Mouse (Mus musculus) forelimb bud, embryonic 11.5 days (tissue): ENCODE results near the gene Nsf.
"Not testable (repeated sequence)": the region's sequence is repeated elsewhere in the genome, so short reads cannot be mapped to it uniquely, and the experiment has no call there.

Experiments
- DNase-seq: peaks from one replicate; pipeline ENCODE4 v3.0.0-alpha.2; 2012; ENCODE audit warnings: low read depth, low spot score

The Nsf gene

DNA sequence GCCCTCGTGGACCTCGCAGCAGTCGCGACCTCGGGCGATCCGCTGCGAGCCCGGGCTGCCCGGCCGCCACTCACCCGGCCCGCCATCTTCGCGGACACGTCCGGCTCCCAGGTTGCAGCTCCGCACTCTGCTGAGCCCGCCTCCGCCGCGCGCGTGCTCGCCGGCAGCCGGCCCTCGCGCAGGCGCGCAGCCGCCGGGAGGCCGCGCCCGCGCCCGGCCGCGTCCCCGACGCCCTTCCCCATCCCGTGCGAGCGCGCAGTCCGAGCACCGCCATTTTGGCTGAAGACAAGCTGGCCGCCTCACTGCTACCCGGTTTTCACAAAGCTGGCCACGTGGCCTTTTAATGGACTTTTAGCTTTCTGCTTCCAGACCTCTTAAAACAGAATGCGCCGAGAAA, at the start of gene Nsf:
TSS of gene Nsf (minus strand) at position 161 of the 397 bp plus-strand sequence.
- DNase-seq: peak; percentile 83

DNA sequence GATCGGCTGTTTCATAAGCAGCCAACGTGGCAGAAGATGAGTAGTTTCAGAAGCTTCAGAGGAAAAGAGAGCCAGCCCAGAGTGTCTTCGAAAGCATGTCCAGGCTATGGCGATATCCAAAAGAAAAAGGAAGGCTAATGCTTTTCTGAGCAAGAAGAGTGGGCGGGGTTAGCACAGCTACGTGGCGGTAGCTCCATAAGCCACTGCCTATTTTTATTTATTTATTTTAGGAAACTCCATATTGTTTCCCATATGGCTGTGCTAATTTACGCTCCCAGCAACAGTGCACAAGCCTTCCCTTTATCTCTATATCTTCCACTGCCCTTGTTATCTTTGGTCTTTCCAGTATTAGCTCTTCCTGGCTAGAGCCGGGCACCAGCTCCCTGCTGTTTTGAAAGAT, 49.5 kb upstream of the Nsf start:
- DNase-seq: no peak

DNA sequence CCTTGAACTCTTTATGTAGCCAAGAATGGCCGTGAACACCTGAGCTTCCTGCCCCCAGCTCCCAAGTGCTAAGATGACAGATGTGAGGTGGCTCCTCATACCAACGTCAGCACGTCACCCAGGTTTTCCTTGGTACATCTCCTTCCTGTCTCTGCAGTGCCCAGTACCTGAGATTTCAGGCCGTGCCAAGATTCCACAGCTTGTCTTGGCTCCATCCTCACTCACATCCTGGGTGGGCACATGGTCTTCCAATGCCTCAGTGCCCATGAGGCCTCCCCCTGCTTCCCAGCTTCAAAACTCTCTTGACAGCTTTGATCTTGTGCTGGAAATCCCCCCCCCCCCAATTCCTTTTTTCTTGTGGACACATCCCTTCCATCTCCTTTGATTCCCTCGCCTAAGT, 48.3 kb upstream of the Nsf start:
- no peak for DNase-seq

DNA sequence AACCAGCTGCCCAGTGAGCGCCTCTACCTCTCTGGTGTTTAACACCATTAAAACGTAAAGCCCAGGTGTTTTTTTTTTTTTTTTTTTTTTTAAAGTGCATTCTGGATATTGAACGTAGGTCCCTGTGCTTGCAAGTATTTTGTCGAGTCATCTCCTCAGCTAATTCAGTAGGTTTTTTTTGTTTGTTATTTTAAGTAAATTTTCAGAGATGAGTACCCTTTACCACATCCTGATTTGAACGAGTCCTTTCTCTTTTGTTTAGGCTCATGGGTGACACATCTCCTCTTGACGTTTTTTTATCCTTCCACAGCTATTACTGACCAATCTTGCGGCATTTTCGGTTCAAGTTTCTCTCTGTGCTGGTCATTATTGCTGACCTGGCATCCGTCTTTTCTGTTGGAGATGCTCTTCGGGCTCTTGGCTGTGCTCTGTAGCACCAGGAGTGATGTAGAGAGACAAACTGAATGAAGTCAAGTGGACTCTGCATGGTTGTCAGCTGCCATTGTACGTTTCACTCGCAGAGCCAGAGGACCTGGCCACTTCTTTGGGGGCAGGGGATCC, 47.6 kb upstream of the Nsf start:
- no peak for DNase-seq

DNA sequence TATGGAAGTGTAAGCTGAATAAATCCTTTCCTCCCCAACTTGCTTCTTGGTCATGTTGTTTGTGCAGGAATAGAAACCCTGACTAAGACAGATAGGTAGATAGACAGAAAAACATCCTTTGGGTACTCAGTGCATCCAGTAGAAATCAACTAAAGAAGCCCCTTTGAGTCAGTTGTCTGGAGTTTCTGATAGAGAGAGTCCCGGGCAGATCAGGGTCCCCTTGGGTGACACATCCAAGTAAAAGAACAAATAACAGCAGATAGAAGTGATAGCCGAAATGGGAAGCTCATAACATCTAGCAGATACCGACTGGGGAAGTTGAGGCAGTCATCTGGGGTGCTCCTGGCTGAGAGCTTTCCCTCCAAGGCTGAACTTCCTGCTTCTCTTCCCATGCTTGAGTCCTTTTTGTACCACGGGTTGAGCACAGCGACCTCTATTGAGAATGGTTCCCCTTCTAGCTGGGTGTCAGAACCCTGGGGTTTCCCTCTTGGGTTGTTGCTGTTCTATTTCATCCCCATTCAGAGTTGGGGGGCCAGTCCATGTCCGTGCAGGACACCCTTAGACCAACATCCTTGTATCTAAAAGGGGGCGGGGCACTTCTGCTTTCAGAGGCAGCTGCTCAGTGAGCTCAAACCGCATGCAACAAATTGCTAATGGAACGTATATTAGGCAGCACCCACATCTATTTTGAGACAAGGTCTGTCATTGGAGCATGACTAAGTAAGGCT, 47.0 kb upstream of the Nsf start:
- DNase-seq: no peak

DNA sequence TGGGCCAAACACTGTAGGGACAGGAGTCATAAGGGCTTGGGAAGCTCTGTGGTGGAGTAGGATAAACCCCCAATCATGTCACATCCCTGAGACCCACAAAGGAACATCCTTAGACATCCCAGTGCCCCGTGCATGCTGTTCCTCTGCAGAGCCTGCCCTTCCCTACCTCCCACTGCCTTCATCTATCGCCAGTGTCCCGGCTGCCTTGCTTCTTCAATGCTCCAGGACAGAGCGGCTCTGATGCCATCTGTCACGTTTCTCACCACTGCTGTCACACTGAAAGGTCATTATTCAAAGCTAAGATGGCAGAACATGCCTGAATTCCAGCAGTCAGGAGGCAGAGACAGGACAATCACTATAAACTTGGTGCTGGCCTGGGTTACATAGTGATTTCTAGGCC, 44.9 kb upstream of the Nsf start:
- DNase-seq: no peak

DNA sequence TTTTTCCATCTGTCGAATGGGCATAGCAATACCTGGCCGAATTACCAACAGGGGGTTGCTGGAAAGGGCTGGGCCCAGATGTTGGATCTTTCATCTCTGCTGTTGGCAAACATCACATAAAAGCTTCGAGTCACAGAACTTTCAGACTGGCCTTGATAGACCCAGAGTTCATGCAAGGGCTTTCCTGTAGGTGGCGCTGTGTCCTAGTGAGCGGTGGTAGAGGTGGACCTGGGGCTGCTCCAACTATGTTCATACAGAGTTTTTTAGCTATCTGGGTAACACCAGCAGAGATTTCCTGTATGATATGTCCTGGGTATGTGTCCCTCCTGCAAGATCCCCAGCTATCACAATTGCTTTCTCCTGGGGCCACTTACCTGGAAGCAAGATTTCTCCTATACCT, 43.5 kb upstream of the Nsf start:
- DNase-seq: peak; percentile 59

DNA sequence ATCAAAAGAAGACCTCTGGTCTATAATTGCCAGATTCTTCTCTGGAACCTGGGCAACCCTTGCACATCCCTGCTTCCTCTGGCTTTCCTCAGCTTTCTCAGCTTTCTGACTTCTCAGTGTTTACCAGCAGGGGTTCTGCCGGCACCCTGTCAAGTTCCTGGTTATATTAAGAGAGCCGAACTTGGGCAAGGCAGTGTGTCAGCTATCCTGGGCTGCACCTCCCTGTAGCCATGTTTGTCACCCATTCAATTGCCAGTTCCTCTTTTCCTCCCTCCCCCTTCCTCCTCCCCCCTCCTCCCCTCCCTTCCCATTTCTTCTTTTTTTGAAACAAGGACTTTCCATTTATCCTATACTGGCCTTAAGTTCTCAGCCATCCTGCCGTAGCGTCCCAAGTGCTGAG, 38.8 kb upstream of the Nsf start:
- no peak for DNase-seq

DNA sequence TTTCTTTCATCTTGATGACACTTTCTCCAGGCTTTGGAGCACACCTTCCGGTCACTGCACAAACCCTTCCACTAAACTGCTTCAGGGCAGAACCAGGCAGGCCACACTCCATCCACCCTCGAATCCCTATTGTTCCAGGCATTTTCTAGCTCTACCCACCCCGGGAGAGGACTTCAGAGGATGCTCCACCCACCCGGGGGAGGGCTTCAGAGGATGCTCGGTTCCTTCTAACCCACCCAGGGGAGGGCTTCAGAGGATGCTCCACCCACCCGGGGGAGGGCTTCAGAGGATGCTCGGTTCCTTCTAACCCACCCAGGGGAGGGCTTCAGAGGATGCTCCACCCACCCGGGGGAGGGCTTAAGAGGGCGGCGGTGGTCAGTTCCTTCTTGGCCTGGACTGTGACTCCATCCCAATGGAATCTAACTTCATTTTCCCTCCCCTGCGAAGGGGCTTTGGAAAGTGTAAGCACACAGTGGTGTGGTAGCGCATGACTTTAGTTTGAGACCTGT, 36.2 kb upstream of the Nsf start:
- not testable (repeated sequence) for DNase-seq

DNA sequence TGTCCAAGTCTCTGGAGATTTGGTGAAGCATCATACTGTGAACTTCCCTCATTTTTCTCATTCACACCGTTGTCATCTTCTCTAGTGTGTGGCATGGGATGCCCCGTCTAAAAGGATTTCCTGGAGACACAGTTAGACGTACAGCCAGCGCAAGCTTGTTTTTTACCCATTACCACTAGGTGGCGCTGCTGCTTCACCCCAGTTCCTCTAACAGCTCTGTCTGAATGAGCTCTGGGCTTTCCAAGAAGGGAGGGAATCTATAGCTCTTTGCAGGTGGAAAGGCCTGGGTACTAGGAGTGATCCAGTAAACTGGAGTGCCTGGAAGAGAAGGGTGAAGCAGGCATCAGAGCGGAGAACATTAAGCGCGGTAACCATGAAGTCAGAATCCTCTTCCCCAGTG, 33.6 kb upstream of the Nsf start:
- peak; percentile 87 for DNase-seq

DNA sequence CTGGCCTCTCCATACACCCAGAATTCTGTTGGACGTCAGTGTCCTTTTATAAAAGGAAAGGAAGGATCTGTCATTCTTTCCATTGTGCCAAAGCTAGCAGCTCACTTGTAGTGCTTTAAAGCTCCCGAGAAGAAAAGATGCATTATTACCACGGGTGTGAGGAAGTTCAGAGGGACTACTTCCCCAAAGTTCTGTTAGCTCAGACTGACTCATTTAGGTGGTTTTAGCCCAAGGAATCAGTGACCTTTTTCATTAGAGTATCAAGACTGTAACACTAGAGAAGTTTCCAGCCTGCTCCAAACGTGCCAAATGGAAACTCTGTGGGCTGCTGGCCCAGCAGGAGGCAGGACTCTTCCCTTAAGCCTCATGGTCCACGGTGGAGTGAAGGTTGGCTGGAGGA, 30.2 kb upstream of the Nsf start:
- DNase-seq: no peak

DNA sequence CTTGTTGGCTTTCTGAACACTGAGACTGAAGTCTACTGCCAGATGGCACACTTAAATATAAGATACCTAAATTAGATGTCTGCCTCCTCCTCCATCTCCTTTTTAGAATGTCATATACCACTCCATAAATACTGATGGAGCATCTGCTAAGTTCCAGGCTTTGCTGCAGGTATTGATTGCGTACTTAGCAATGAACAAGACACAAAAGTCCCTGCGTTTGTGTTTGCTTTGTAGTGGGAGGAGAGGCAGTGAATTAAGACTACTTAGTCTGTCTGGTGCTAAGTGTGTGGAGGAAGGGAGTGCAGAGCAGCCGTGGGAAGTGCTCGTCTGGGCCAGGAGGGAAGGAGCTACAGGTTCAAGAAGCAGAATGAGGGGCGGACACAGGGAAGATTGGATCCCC, 28.0 kb upstream of the Nsf start:
- DNase-seq: no peak

DNA sequence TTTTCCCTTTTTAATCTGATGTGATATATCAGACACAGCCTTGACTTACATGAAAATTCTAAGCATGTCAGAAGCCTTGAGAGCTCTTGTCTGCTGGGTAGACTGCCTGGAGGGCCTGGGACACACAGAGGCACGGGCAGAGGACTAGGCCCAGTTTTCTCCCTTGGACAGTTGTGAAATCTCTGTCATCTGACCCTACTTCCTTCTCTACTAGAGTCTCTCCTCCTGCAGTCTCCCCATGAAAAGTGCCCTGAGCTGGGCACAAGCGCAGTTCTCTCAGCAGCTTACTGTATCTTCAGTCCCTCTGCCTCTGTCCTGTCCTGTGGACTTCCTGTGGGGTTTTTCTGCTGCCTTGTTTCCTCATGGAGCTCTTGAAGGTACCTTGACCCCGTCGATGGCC, 25.5 kb upstream of the Nsf start:
- no peak for DNase-seq

DNA sequence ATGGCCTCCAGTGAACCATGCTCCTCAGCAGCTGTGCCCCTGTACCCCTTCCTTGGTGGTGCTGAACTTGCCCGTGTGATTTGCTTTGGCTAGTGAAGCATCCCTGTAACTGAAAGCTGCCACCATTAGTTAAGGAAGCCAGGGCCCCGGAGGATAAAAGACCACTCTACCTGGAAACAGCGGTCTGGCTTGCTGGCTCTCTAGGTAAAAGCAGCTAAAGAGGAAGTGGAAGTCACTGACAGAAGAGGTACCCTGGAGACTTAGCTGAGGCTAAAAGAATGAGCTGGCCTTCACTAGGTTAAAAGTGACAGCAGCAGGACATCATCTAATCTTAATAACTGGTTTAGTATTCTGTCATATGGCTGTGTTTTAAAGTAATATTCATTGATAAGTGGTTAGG, 17.0 kb upstream of the Nsf start:
- DNase-seq: no peak

DNA sequence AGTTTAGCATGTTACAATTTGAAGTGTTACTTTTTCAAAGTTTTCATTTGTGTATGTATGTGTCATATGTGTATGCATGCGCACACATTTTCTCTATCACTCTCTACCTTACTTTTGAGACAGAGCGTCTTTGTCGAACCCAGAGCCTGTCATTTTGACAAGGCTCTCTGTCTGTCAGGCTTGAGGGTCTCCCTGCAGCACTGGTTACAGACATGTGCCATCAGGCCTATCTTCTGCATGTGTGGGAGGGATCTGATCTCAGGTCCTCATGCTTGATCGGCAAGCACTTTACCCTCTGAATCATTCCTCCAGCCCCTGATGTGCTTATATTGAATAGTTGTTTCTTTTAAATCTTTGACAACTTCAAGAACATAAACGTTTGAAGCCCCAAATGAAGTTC, 15.4 kb upstream of the Nsf start:
- DNase-seq: no peak

DNA sequence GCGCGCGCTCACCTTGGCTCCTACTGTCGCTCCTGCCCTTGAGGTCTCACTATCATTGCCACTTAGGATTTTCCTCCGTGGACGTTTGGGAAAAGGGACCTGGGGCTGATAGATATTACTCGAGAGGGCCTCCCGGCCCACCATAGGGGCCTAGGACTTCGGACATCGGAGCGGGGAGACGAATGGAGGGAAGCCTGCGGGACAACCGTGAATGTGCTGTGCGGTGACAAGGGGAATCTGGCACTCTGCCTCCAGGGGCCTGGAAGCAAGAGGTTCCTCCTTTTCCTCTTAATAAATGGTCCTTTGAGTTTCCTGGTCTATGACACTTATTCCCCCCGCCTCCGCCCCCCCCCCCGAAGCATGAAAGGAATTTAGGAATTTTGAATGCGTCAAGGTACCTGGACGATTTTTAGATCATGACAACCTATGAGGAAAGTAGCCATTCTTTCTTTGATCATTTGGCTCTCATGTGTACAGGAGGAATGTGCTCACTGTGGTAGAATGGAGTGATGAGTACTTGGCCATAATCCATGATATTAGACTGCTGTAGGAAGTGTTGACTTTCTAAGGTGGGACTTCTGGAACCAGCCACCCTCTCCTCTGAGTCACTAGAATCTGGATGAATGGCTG, 13.4 kb upstream of the Nsf start:
- no peak for DNase-seq

DNA sequence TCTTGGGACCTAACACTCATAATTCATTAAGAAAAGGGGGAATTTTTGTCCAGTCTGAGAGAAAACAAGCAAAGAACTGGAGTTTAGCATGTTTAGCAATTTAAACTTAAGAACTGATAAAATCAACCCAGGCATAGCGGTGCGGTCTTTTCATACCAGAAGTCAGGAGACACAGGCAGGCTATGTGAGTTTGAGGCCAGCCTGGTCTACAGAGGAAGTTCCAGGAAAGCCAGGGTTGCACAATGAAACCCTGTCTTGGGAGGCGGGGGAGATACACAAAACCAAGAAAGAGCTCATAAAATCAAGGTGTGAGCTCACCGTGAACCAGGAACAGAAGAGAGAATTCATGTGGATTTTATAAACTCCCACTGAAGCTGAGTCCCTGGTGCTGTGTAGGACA, 3.0 kb upstream of the Nsf start:
- no peak for DNase-seq

DNA sequence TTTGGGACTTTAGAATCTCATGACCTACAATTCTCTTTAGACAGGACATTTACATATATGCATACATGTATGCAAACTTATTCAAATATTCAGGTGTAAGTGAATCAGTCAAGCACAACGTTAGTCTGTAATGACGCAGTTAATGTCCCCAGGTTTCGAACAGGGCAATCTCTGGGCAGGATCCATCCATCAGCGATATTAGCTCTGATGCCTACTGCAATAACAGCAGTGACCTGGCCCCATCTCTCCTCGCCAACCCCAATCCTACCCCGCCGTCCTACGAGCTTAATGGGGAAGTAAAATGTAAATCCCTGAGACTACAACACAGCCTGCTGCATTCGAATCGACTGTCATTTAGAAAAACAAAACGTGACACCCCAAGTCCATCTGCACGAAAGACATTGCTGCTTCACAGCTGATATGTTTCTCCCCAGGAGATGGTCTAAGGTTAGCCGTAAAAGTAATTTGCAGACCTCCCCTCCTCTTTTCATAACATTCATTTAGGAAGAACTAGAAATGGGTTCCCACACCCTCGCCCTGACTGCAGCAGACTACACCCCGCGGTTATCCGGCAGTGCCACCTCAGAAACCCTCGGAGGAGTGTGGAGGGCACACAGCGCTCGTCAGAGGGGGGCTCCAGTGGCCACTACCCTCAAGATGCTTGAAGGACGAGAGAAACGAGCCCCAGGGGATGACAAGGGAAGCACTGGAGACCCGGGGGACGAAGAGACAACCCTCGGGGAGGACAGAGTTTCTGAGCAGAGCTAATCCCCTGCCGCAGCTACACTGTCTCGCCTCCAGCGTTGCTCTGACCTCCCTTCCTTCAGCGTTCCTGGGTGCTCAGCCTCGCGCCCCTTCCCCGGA, 592 bp downstream of the Nsf start:
- peak; percentile 4 for DNase-seq

DNA sequence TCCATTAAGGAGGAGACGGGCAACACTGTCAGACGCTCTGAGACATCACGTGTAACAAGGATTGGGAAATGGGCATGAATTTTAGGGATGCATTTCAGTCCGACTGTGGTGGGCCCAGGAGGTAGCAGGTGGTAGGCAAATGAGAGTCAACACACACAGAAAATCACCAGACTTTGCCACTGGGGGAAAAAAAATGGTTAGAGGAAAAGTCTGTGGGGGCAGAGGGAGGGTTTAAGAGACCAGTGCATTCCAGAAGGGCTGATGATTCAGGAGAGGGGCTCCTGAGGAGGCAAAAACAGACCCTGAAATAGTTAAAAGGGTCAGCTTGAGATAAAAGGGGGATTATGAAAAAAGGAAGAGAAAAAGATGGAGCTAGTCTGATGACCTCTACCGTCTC, 1.2 kb downstream of the Nsf start:
- DNase-seq: no peak

DNA sequence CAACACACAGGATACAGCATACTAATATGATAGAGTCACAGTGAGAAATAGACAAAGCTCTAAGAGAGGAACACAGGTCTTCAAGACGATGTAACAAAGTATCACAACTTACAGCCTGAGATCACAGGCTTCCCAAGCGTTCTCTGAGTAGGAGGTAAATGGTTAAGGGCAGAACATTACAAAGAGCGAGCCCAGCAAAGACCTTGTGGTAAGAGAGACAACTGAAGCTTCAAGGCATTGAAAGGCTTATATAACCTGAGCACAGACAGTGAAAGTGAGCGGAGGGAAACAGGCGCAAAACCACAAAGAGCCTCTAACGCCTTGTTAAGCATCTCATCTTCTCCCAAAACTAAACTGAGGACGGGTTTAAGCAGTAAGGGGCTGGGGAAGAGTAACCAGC, 2.8 kb downstream of the Nsf start:
- DNase-seq: no peak

DNA sequence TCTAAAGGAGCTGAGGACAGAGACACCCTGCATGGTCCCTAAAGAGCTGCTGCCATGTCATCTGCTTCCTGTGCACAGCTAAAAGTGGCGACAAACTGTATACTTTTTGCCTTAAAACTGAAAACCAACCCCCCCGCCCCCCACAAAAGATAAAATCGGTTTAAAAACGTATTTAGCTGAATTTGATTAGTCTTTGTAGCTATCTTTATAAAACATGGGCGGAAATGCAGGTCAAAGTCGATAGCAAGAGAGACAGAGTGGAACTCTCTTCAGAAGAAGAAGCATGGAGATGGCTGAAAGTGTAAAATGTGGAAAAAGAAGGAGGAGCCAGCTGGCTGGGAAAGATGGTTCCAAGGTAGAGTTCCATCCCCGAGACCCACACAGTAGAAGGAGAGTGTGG, 4.9 kb downstream of the Nsf start:
- no peak for DNase-seq

DNA sequence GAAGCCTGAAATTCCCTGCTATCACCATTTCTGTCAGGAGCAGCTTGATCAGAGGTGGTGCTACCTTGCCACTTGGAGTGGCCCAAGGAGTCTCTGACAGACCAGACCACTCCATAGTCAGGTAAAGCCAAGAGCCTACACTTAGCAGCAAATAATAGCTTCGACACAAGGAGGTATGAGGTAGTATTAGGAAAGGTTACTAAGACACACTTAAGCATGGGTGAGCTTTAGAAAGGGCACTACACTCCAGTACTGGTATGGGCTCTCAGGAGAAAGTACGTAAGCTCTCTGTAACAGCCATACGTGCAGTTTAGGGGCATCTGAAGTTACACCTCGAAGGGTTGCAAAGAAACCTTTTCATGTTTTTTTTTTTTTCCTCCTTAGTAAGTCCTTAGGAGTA, 11.1 kb downstream of the Nsf start:
- DNase-seq: no peak
